ENCODE assay signal across 8 mouse cellular contexts in the genomic region with DNA sequence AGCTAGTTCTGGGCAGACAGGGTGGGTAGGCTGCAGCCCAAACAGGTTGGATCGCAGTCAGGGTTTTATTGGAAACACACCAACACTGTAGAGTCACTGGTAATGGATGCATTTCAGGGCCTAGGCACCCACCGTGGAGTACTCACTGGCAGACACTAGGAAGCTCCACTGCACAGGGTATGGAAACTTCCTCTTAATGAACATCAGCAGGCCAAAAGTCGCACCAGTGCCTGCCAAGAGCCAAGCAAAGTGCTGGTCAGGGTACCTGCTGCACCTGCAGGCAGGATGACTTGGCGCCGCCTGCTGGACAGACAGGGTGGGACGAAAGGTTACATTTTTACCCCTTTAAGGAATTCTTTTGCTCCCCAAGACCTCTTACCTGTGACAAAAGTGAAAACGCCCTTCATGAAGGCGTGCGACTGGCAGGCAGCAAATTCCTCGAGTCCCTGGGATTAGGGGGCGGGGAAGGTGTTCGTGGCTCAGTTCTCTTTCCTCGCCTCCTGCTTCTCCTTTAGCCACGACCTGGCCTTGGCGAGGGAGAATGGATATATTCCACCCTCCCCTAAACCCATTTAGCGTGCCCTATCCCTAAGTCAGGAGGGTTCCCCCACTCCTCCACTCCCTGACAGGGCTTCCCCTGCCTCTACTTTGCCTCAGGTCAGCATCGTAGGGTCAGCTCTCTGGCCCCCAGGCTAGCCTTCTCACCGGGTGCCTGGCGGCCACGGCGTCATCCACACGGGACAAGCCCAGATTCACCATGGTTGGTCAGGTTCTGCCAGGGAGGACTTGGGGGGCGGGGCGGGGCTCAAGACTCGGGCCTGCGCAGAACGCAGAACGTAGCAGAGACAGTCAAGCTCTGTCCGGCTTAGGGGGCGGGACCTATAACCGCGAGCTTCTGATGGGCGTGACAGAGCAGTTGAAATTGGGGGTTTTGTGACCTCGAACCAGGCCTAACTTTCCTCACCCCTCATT. TPM values are rescaled to one million over a fixed set of nuclear protein-coding genes. Genes with fewer than 3 reads are reported as not detected.
DNase-seq lines count a peak whose midpoint lies in the region; ATAC-seq and TF ChIP-seq lines count a peak whose summit lies in the region.

A gene (minus strand): TSS at position 777 of the 972 bp plus-strand sequence.

- H3K36me3 ChIP-seq in heart, embryonic 14.5 days (ENCODE audit: control insufficient read depth, insufficient read depth, low read length): no peaks in the 10 kb centered on the region
- no peaks in the 10 kb centered on the region for H3K36me3 ChIP-seq in liver, embryonic 14.5 days (replicated peaks; ENCODE audit: control insufficient read depth, insufficient read depth, low read depth)
- no peaks in the 10 kb centered on the region for H3K36me3 ChIP-seq in neural tube, embryonic 11.5 days (ENCODE audit: control insufficient read depth, insufficient read depth, low read length)
- no peaks in the 10 kb centered on the region for H3K36me3 ChIP-seq in stomach, postnatal 0 days (ENCODE audit: control insufficient read depth, insufficient read depth, low read length)

- peak within 1 kb of the TSS; percentile 43 to 64 for H3K4me3 ChIP-seq in heart, embryonic 14.5 days (ENCODE audit: control insufficient read depth in 1 of 2, insufficient read depth in 1 of 2, low read depth in 1 of 2, low read length in 2 of 2)
- peak within 1 kb of the TSS; percentile 51 to 61 for H3K4me3 ChIP-seq in liver, embryonic 14.5 days (ENCODE audit: insufficient read depth in 1 of 2, low read depth in 2 of 2, low read length in 2 of 2)
- peak within 1 kb of the TSS; percentile 35 for H3K4me3 ChIP-seq in neural tube, embryonic 11.5 days (ENCODE audit: low read depth, low read length)
- peak within 1 kb of the TSS; percentile 54 for H3K4me3 ChIP-seq in stomach, postnatal 0 days (ENCODE audit: low read depth, low read length)

- H3K9ac ChIP-seq in heart, embryonic 14.5 days (ENCODE audit: low read length): peak within 1 kb of the TSS; percentile 69
- no peak within 1 kb of the TSS for H3K9ac ChIP-seq in liver, embryonic 14.5 days (replicated peaks)
- peak within 1 kb of the TSS; percentile 52 for H3K9ac ChIP-seq in neural tube, embryonic 11.5 days (ENCODE audit: low read length)
- peak within 1 kb of the TSS; percentile 65 for H3K9ac ChIP-seq in stomach, postnatal 0 days (ENCODE audit: low read length)

- H3K27me3 ChIP-seq in heart, embryonic 14.5 days (ENCODE audit: control insufficient read depth, insufficient read depth, low read length): peaks cover 27% of the 10 kb centered on the region
- H3K27me3 ChIP-seq in liver, embryonic 14.5 days (ENCODE audit: control insufficient read depth, insufficient read depth, low read length): peaks cover 15% of the 10 kb centered on the region
- peaks cover 8% of the 10 kb centered on the region for H3K27me3 ChIP-seq in neural tube, embryonic 11.5 days (ENCODE audit: control insufficient read depth, insufficient read depth, low read length)
- H3K27me3 ChIP-seq in stomach, postnatal 0 days (ENCODE audit: control insufficient read depth, insufficient read depth, low read length): no peaks in the 10 kb centered on the region

- DNase-seq in CD4-positive helper T cell, adult 2 months (ENCODE audit: low read depth, low spot score): peak; percentile 59
- peak; percentile 11 for DNase-seq in c-Kit-negative CD71-positive TER-119-positive erythroid progenitor cells, embryonic 14.5 days (ENCODE audit: low read depth, low spot score)
- peak; percentile 61 for DNase-seq in fibroblast of lung, adult 2 months (ENCODE audit: low read depth)
- DNase-seq in kidney, postnatal 25 days: peak; percentile 95 to 97
- peak; percentile 56 to 60 (median 59) for DNase-seq in liver, embryonic 14.5 days (ENCODE audit: low read depth in 3 of 3, low spot score in 3 of 3)
- DNase-seq in neural tube, embryonic 11.5 days (ENCODE audit: low spot score): peak; percentile 86
- peak; percentile 94 for DNase-seq in stomach, postnatal 0 days (ENCODE audit: low spot score)

- TF ChIP-seq CTCF in liver, embryonic 14.5 days (IDR thresholded peaks at IDR 0.05; ENCODE audit: low read depth): peak; percentile 88
- TF ChIP-seq CTCF in stomach, postnatal 0 days (IDR thresholded peaks at IDR 0.05; ENCODE audit: low read depth): peak; percentile 81

- no peaks in the 10 kb centered on the region for H3K9me3 ChIP-seq in heart, embryonic 14.5 days (ENCODE audit: control insufficient read depth, low read length)
- H3K9me3 ChIP-seq in liver, embryonic 14.5 days (ENCODE audit: control insufficient read depth, low read length): no peaks in the 10 kb centered on the region
- H3K9me3 ChIP-seq in neural tube, embryonic 11.5 days (ENCODE audit: control insufficient read depth, low read length): no peaks in the 10 kb centered on the region
- no peaks in the 10 kb centered on the region for H3K9me3 ChIP-seq in stomach, postnatal 0 days (ENCODE audit: control insufficient read depth, low read length)

- ATAC-seq in heart, embryonic 14.5 days (ENCODE audit: insufficient number of reproducible peaks, insufficient read depth, low FRiP score, low read depth): peak; percentile 75
- peak; percentile 78 for ATAC-seq in liver, embryonic 14.5 days (ENCODE audit: insufficient read depth)
- peak; percentile 93 for ATAC-seq in neural tube, embryonic 11.5 days (ENCODE audit: insufficient read depth, low FRiP score, low TSS enrichment)
- peak; percentile 95 for ATAC-seq in stomach, postnatal 0 days (ENCODE audit: low FRiP score, low TSS enrichment)

- peak within 1 kb of the TSS; percentile 89 for H3K4me2 ChIP-seq in heart, embryonic 14.5 days (ENCODE audit: low read length)
- peak within 1 kb of the TSS; percentile 69 for H3K4me2 ChIP-seq in liver, embryonic 14.5 days (ENCODE audit: low read depth)
- peak within 1 kb of the TSS; percentile 69 for H3K4me2 ChIP-seq in neural tube, embryonic 11.5 days (ENCODE audit: low read depth)
- H3K4me2 ChIP-seq in stomach, postnatal 0 days (replicated peaks; ENCODE audit: low read depth): peak within 1 kb of the TSS; percentile 86

- H3K4me1 ChIP-seq in heart, embryonic 14.5 days (ENCODE audit: control insufficient read depth in 2 of 2, insufficient read depth in 2 of 2, low read length in 2 of 2): peaks cover 0 to 7% of the 10 kb centered on the region in 2 experiments; a peak in 2 of 4 replicates
- peaks cover 0 to 6% of the 10 kb centered on the region in 2 experiments; a peak in 2 of 4 replicates for H3K4me1 ChIP-seq in liver, embryonic 14.5 days (replicated peaks; ENCODE audit: control insufficient read depth in 2 of 2, insufficient read depth in 2 of 2, low read length in 1 of 2)
- H3K4me1 ChIP-seq in neural tube, embryonic 11.5 days (ENCODE audit: control insufficient read depth, insufficient read depth, low read length): no peaks in the 10 kb centered on the region
- H3K4me1 ChIP-seq in stomach, postnatal 0 days (replicated peaks; ENCODE audit: control insufficient read depth, insufficient read depth): no peaks in the 10 kb centered on the region

- TF ChIP-seq EP300 in liver, embryonic 14.5 days (IDR thresholded peaks at IDR 0.05; ENCODE audit: low read depth): no peak
- TF ChIP-seq EP300 in stomach, postnatal 0 days (optimal IDR thresholded peaks at IDR 0.05): no peak

- peak within 1 kb of the TSS; percentile 42 to 53; a peak in 3 of 4 replicates for H3K27ac ChIP-seq in heart, embryonic 14.5 days (replicated peaks in 1 of 2; ENCODE audit: control insufficient read depth in 1 of 2, insufficient read depth in 1 of 2, low read depth in 2 of 2, low read length in 2 of 2)
- H3K27ac ChIP-seq in liver, embryonic 14.5 days: no peak within 1 kb of the TSS
- no peak within 1 kb of the TSS for H3K27ac ChIP-seq in neural tube, embryonic 11.5 days (ENCODE audit: low read depth, low read length)
- peak within 1 kb of the TSS; percentile 77 for H3K27ac ChIP-seq in stomach, postnatal 0 days (replicated peaks)

- 7% methylated on average over 34 of the region's 34 CpGs for WGBS in heart, embryonic 14.5 days
- WGBS in liver, embryonic 14.5 days (ENCODE audit: insufficient replicate concordance): 8% methylated on average over 34 of the region's 34 CpGs
- 5% methylated on average over 33 of the region's 34 CpGs for WGBS in neural tube, embryonic 11.5 days
- whole genome bisulfite sequencing in stomach, postnatal 0 days: 5% methylated on average over 34 of the region's 34 CpGs

RNA-seq across cellular contexts. Expression of the gene that starts here (rescaled TPM):
- polyA plus RNA-seq in heart, embryonic 14.5 days (2014; fragmentation: Nextera tagmentation; extraction: Ambion mirVana): 22.8 and 28.2 TPM in 2 replicates
- 5.9 and 9.8 TPM in 2 replicates for polyA plus RNA-seq in liver, embryonic 14.5 days (2012; rRNA removed)
- 9.3 and 9.4 TPM in 2 replicates for polyA plus RNA-seq in liver, embryonic 14.5 days (2014; fragmentation: Nextera tagmentation; extraction: Ambion mirVana)
- 18.0 and 20.5 TPM in 2 replicates for polyA plus RNA-seq in neural tube, embryonic 11.5 days (2014; fragmentation: Nextera tagmentation; extraction: Ambion mirVana)
- 32.4 and 33.3 TPM in 2 replicates for polyA plus RNA-seq in stomach, postnatal 0 days (2015; fragmentation: Nextera tagmentation; extraction: Ambion mirVana)

Comparison
In these comparisons a context has a peak if more than half of its experiments do, and no peak if none do; other contexts are left out.
1. DNase-seq: peak in every context shown above with its lines; median percentile 96 in kidney, postnatal 25 days; 94 in stomach, postnatal 0 days; 86 in neural tube, embryonic 11.5 days; 61 in fibroblast of lung, adult 2 months; 59 in CD4-positive helper T cell, adult 2 months; 59 in liver, embryonic 14.5 days; 11 in c-Kit-negative CD71-positive TER-119-positive erythroid progenitor cells, embryonic 14.5 days.
2. H3K27ac ChIP-seq: peak in heart, embryonic 14.5 days (2 of 2) and stomach, postnatal 0 days (single experiment); none in liver, embryonic 14.5 days (single experiment) and neural tube, embryonic 11.5 days (single experiment).
3. Peak in every context shown above with its lines, with median percentiles within 50 percentile points of each other: ATAC-seq, H3K4me2 ChIP-seq and H3K4me3 ChIP-seq.